Mouse (Mus musculus): ENCODE results near the gene Sphk2.
A peak's percentile ranks its signal among the peaks of the same experiment; 100 is the strongest.

DNA sequence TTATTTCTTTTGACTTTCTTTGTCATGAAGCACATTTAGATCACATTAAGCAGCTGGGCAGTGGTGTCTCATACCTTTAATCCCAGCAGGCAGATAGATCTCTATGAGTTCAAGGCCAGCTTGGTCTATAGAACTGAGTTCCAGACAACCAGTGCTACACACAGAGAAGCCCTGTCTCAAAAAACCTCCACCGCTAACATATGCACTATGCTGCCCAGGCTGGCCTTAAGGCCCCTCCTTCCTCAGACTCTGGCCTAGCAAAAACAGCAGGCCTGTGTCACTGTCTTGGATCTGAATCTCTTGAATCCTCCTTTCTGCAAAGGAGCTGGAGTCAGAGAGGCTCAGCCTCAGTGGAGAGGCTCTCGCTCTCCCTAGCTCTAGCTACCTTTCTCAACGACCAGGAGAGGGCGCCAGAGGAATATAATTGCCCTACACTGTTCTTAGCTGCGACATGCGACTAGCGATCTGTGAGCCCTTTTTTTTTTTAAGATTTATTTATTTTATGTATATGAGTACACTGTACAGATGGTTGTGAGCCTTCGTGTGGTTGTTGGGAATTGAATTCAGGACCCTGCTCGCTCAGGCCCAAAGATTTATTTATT, 21.5 kb upstream of the Sphk2 start:
- TF ChIP-seq CTCF (IDR thresholded peaks at IDR 0.05; ENCODE audit: borderline replicate concordance, extremely low read depth, insufficient read depth, insufficient read length) (peak; percentile 84), POLR2A (IDR thresholded peaks at IDR 0.05; ENCODE audit: borderline replicate concordance, extremely low read depth, insufficient read depth, insufficient read length, poor library complexity, severe bottlenecking) (no peak)
